In the genomic region with DNA sequence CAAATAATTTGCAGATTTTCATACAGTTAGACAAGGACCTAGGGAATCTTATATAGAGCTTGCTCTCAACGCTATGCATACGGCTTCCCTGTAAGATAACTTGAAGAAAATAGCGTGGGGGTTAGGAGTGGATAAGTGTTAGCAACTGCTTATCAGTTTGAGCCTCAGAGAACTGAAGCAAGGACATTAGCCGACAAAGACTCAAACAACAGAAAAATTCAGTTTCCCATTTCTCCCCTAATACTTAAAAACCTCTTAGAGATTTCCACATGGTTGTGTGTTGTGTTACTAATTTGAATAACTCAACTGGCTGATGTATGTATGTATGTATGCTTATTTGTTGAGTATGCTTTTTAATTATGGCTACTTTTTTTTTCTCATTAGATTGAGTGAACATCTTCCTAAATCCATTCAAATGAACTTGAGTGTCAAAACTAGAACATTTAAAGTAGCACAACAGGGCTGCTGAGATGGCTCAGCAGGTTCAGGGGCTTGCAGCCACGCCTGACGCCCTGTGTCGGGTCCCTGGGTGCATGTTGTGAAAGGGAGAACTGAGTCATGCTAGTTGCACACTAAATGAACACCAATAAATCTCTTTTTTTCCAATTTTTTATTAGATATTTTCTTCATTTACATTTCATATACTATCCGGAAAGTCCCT, we compare ENCODE assay signal across 8 mouse cellular contexts. TPM values are rescaled to one million over a fixed set of nuclear protein-coding genes. Genes with fewer than 3 reads are reported as not detected.
DNase-seq lines count a peak whose midpoint lies in the region; ATAC-seq and TF ChIP-seq lines count a peak whose summit lies in the region.

No protein-coding gene starts in this region.

- H3K27ac ChIP-seq in left cerebral cortex, adult 2 months = no peak overlapping the region
- H3K27ac ChIP-seq in limb, embryonic 13.5 days = no peak overlapping the region
- no peak overlapping the region for H3K27ac ChIP-seq in stomach, embryonic 14.5 days (ENCODE audit: low read length)
- H3K27ac ChIP-seq in cerebellum, adult 2 months (ENCODE audit: insufficient read depth, low read length) = no peak overlapping the region
- H3K27ac ChIP-seq in thymus, adult 2 months (ENCODE audit: control insufficient read depth, insufficient read depth, low read length) = no peak overlapping the region

- TF ChIP-seq CTCF in left cerebral cortex, adult 2 months (IDR thresholded peaks at IDR 0.05) = no peak
- no peak for TF ChIP-seq CTCF in cerebellum, adult 2 months (IDR thresholded peaks at IDR 0.05; ENCODE audit: borderline replicate concordance, insufficient read depth, low read depth, low read length)
- no peak for TF ChIP-seq CTCF in thymus, adult 2 months (IDR thresholded peaks at IDR 0.05; ENCODE audit: borderline replicate concordance, control insufficient read depth, extremely low read depth, insufficient read depth, low read length, poor library complexity)

- no peak for TF ChIP-seq POLR2A in cerebellum, adult 2 months (IDR thresholded peaks at IDR 0.05; ENCODE audit: borderline replicate concordance, insufficient read depth, low read length)
- TF ChIP-seq POLR2A in thymus, adult 2 months (IDR thresholded peaks at IDR 0.05; ENCODE audit: control insufficient read depth, extremely low read depth, insufficient read depth, low read length, poor library complexity) = no peak

- no peak for DNase-seq in left cerebral cortex, adult 2 months (ENCODE audit: extremely low spot score in 1 of 2, low spot score in 2 of 2)
- DNase-seq in left cerebral cortex, postnatal 25 days (ENCODE audit: low spot score in 2 of 2) = no peak
- no peak for DNase-seq in cerebellum, adult 2 months
- no peak for DNase-seq in thymus, adult 2 months
- DNase-seq in urinary bladder, adult 2 months (ENCODE audit: low spot score) = no peak

- peak overlapping the region; percentile 56 for H3K4me3 ChIP-seq in left cerebral cortex, adult 2 months
- H3K4me3 ChIP-seq in limb, embryonic 13.5 days = peak overlapping the region; percentile 81
- H3K4me3 ChIP-seq in stomach, embryonic 14.5 days (ENCODE audit: low read depth, low read length) = peak overlapping the region; percentile 57
- no peak overlapping the region for H3K4me3 ChIP-seq in cerebellum, adult 2 months (replicated peaks; ENCODE audit: insufficient read depth, low read depth, low read length)
- H3K4me3 ChIP-seq in thymus, adult 2 months (ENCODE audit: control insufficient read depth, insufficient read depth, low read length) = no peak overlapping the region

- H3K27me3 ChIP-seq in limb, embryonic 13.5 days = no peaks in the 10 kb centered on the region
- no peaks in the 10 kb centered on the region for H3K27me3 ChIP-seq in stomach, embryonic 14.5 days (ENCODE audit: control insufficient read depth, insufficient read depth, low read length)
- H3K27me3 ChIP-seq in cerebellum, adult 2 months (ENCODE audit: control insufficient read depth, insufficient read depth, low read length) = no peaks in the 10 kb centered on the region
- no peaks in the 10 kb centered on the region for H3K27me3 ChIP-seq in thymus, adult 2 months (ENCODE audit: control insufficient read depth, insufficient read depth, low read length)

- peak overlapping the region; percentile 87; the same call in 1 of the 2 replicates for H3K9ac ChIP-seq in limb, embryonic 13.5 days
- no peak overlapping the region for H3K9ac ChIP-seq in stomach, embryonic 14.5 days (replicated peaks; ENCODE audit: low read depth, low read length)

- H3K9me3 ChIP-seq in limb, embryonic 13.5 days = no peaks in the 10 kb centered on the region
- no peaks in the 10 kb centered on the region for H3K9me3 ChIP-seq in stomach, embryonic 14.5 days (ENCODE audit: control insufficient read depth, low read depth, low read length)

- intact Hi-C loops in left cerebral cortex, adult 2 months (cut with DNase I) = loop anchor here (5.0 kb wide), 2 partner anchors 100 to 315 kb away; partner anchors contain the start of gene Sgms1
- intact Hi-C loops in left cerebral cortex, postnatal 25 days (cut with DNase I) = loop anchor here (10.0 kb wide), 1 partner anchor 513 kb away; no protein-coding TSS in a partner anchor

- peaks cover 23% of the 10 kb centered on the region for H3K4me1 ChIP-seq in limb, embryonic 13.5 days
- peaks cover 10% of the 10 kb centered on the region; the same call in 1 of the 2 replicates for H3K4me1 ChIP-seq in stomach, embryonic 14.5 days (ENCODE audit: control insufficient read depth, insufficient read depth, low read length)
- H3K4me1 ChIP-seq in cerebellum, adult 2 months (ENCODE audit: control insufficient read depth, insufficient read depth, low read length) = peaks cover 5% of the 10 kb centered on the region; the same call in 1 of the 2 replicates
- peaks cover 17% of the 10 kb centered on the region for H3K4me1 ChIP-seq in thymus, adult 2 months (replicated peaks; ENCODE audit: control insufficient read depth, insufficient read depth, low read length)

- peaks cover 9% of the 10 kb centered on the region for H3K36me3 ChIP-seq in limb, embryonic 13.5 days
- H3K36me3 ChIP-seq in stomach, embryonic 14.5 days (ENCODE audit: control insufficient read depth, insufficient read depth, low read length) = peaks cover 8% of the 10 kb centered on the region; the same call in 1 of the 2 replicates
- H3K36me3 ChIP-seq in thymus, adult 2 months (ENCODE audit: control insufficient read depth, insufficient read depth, low read length) = peaks cover 6% of the 10 kb centered on the region; the same call in 1 of the 2 replicates

- ATAC-seq in erythroid progenitor cell, adult 5-6 weeks (replicated peaks; ENCODE audit: low FRiP score, poor library complexity, severe bottlenecking) = peak; percentile 60
- ATAC-seq in limb, embryonic 13.5 days (ENCODE audit: low FRiP score, low read depth) = no peak
- ATAC-seq in stomach, embryonic 14.5 days (ENCODE audit: insufficient number of reproducible peaks, insufficient read depth, low FRiP score, low read depth) = no peak

- 85% methylated on average over 8 of the region's 8 CpGs for WGBS in limb, embryonic 13.5 days
- 81% methylated on average over 8 of the region's 8 CpGs for WGBS in stomach, embryonic 14.5 days
- WGBS in cerebellum, adult 2 months = 84% methylated on average over 8 of the region's 8 CpGs
- 90% methylated on average over 8 of the region's 8 CpGs for WGBS in thymus, adult 2 months

- H3K4me2 ChIP-seq in limb, embryonic 13.5 days (replicated peaks) = peak overlapping the region; percentile 84
- peak overlapping the region; percentile 85 for H3K4me2 ChIP-seq in stomach, embryonic 14.5 days (replicated peaks; ENCODE audit: low read depth, low read length)

RNA-seq across cellular contexts. Expression of gene Minpp1, which starts 2.2 kb away (rescaled TPM):
- 10 to 100 TPM; 66.3 to 71.3 TPM for total RNA-seq in left cerebral cortex, adult 2 months (2021)
- total RNA-seq in left cerebral cortex, postnatal 25 days (2021) = 10 to 100 TPM; 69.7 to 76.3 TPM
- 55.3 and 67.4 TPM in 2 replicates for total RNA-seq in erythroid progenitor cell, adult 5-6 weeks (2015; ENCODE audit: low replicate concordance)
- total RNA-seq in erythroid progenitor cell, adult 5-6 weeks (2017; ENCODE audit: low replicate concordance) = 49.5 and 71.1 TPM in 2 replicates
- polyA plus RNA-seq in limb, embryonic 13.5 days (2015; fragmentation: Nextera tagmentation; extraction: Ambion mirVana) = 81.3 and 82.2 TPM in 2 replicates
- polyA plus RNA-seq in stomach, embryonic 14.5 days (2014; fragmentation: Nextera tagmentation; extraction: Ambion mirVana) = 58.2 and 60.2 TPM in 2 replicates
- polyA plus RNA-seq in cerebellum, adult 2 months (2012; rRNA removed) = 38.8 and 41.3 TPM in 2 replicates
- 70.7 and 109 TPM in 2 replicates for polyA plus RNA-seq in thymus, adult 2 months (2012; rRNA removed)
- polyA plus RNA-seq in urinary bladder, adult 2 months (2012; rRNA removed) = 16.5 and 16.9 TPM in 2 replicates

RNA-seq across cellular contexts. Expression of gene Rpl9-ps6, which starts 21.3 kb away (rescaled TPM):
- 10 to 100 TPM; 29.3 to 40.0 TPM for total RNA-seq in left cerebral cortex, adult 2 months (2021)
- 10 to 100 TPM; 23.5 to 26.2 TPM for total RNA-seq in left cerebral cortex, postnatal 25 days (2021)
- total RNA-seq in erythroid progenitor cell, adult 5-6 weeks (2015; ENCODE audit: low replicate concordance) = 84.7 and 123 TPM in 2 replicates
- 19.6 and 57.5 TPM in 2 replicates for total RNA-seq in erythroid progenitor cell, adult 5-6 weeks (2017; ENCODE audit: low replicate concordance)
- polyA plus RNA-seq in limb, embryonic 13.5 days (2015; fragmentation: Nextera tagmentation; extraction: Ambion mirVana) = 122 and 136 TPM in 2 replicates
- polyA plus RNA-seq in stomach, embryonic 14.5 days (2014; fragmentation: Nextera tagmentation; extraction: Ambion mirVana) = 171 and 174 TPM in 2 replicates
- 22.4 and 27.8 TPM in 2 replicates for polyA plus RNA-seq in cerebellum, adult 2 months (2012; rRNA removed)
- polyA plus RNA-seq in thymus, adult 2 months (2012; rRNA removed) = 8.0 and 10.4 TPM in 2 replicates
- polyA plus RNA-seq in urinary bladder, adult 2 months (2012; rRNA removed) = 92.1 and 112 TPM in 2 replicates

Comparison
In these comparisons a context has a peak if more than half of its experiments do, and no peak if none do; other contexts are left out.
1. H3K4me3 ChIP-seq: peak in left cerebral cortex, adult 2 months (single experiment), limb, embryonic 13.5 days (single experiment) and stomach, embryonic 14.5 days (single experiment); none in cerebellum, adult 2 months (single experiment) and thymus, adult 2 months (single experiment).